Mouse (Mus musculus) MN1 (cell line): ENCODE measurements around the gene Samd4.

ENCODE experiments used
- DNase-seq: peaks from one replicate; pipeline ENCODE4 v3.0.0-alpha.2; 2016; ENCODE audit warnings: low spot score

Gene Samd4

GRCm38 (mm10) chr14:47074045-47074666 lies 191.5 kb downstream of the Samd4 start:
- no peak for DNase-seq

DNA sequence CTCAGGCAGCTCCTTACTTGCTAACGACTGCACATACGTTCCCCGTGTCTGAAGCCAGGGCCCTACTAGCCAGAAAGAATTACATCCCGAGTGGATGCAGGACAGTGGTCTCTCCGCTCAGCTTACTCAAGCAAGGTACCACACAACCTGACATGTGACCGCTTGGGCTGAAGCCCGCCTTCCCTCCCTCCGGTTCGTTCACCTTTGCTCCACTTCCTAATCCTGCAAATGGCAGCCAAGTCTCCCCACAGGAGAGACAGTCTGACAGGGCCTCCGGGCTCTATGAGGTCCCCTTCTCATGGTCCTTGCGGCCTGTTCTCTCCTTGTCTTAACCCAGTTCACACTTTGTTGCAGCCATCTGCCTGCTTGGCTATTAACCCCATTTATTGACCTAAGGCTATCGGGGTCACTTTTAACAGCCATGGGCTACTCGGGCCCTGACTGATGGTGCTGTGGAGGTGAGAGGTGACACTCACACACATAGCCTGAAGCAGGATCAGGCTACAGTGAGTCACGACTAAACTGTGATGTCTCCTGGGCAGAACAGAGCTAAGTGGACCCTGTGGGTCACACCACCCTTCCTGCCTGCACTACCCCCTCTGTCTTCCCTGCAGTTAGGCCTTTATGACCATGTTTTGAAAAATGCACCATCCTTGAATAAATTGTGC lies 192.5 kb downstream of the Samd4 start:
- no peak for DNase-seq

GRCm38 (mm10) chr14:47075856-47076255 lies 193.2 kb downstream of the Samd4 start:
- DNase-seq = no peak

- DNase-seq = no peak
Measured at GRCm38 (mm10) chr14:47076956-47077575, 194.4 kb downstream of the Samd4 start.

- no peak for DNase-seq
Measured at GRCm38 (mm10) chr14:47077576-47077970, 194.9 kb downstream of the Samd4 start.

- DNase-seq = no peak
Measured at GRCm38 (mm10) chr14:47079911-47080310, 197.3 kb downstream of the Samd4 start.

GRCm38 (mm10) chr14:47083311-47083710 lies 200.7 kb downstream of the Samd4 start:
- DNase-seq = peak; percentile 11

DNA sequence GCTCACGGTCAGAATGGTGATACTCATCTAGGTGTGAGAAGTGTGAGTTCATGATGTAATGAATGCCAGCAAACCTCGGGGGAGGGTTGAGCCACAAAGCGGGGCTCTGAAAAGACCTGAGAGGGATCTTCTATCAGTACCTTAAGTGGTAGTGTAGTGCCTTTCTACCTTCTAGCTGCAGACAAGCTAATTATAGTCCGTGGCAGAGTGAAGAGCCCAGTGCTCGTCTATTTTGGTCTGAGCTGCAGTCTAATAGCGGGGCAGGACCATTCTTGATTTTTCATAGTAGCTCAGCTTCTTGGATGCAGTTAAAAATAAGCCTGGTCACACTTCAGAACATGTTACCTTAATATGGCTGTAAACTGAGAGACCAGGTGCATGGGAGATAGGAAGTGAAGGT lies 201.2 kb downstream of the Samd4 start:
- DNase-seq = no peak

DNA sequence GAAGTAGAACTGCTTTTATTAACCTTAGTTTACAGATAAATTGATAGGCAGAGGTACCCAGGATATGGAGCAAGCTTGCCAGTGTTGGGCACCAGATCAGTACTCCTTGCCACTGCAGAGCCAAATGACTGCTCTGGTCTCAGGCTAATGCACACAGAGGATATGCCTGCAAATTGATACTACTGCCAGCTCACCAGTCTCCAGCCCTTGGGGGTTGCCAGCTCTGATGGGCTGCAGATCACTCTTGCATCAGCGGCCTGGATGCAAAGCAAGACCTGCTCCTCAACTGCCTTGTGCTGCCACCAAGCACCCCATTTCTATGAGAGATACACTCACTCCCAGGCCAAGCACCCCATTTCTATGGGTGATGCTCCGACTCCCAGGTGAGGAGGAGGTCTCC lies 202.0 kb downstream of the Samd4 start:
- peak; percentile 62 for DNase-seq

DNA sequence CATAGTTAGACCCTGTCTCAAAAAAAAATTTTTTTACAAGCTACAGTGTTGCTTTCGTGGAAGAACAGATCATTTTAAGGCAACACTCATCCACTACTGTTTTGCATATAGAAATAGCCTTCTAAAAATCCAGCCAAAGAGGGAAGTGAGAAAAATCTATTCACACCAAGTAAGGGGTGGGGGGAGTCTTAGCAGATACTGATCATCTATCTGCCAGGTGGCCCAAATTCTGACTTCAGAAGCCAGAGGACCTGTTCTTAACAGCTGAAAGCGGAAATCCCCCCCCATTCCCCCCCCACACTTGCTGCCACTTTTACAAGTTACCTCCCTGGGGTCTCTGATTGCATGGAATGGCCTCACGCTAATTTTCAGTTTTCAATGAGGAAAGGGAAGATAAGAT lies 203.5 kb downstream of the Samd4 start:
- DNase-seq = no peak

DNA sequence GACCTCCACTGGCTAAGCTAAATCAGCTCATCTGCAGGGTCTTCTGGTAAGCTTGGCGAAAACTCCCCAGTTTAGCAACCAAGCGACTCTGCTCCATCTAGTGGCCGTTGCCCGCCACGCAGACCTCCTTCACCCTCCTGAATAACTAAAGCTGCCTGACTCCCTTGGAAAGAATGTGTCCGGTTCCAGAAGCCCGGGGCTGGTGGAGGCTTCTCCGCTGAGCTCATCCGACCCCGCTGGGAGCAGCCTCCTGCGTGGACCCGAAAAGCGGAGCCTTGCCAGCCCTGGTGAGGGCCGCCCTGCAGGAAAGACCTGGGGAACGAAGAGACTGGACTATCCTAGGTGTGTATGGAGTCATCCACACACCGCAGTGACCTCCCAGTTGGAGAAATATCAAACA lies 204.1 kb downstream of the Samd4 start:
- DNase-seq = peak; percentile 86

DNA sequence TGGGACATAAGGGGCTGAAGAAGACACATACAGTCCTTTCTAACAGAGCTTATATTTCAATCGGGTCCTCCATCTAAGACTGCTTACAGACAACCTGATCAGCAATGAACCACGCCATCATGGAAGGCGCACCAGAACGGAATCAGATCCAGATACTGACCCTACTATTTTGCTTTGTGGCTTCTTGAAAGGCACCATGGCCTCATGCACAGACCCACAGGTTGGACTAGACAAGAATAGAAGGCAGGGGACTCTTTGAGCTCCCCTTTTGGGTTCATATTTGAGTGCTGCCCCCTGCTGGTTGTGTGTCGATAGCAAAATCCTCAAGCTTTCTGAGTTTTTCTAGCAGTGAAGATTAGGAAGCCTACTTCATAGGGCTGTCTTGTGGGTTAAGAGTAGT lies 204.5 kb downstream of the Samd4 start:
- DNase-seq = peak; percentile 77

GRCm38 (mm10) chr14:47087669-47088250 lies 205.1 kb downstream of the Samd4 start:
- no peak for DNase-seq

DNA sequence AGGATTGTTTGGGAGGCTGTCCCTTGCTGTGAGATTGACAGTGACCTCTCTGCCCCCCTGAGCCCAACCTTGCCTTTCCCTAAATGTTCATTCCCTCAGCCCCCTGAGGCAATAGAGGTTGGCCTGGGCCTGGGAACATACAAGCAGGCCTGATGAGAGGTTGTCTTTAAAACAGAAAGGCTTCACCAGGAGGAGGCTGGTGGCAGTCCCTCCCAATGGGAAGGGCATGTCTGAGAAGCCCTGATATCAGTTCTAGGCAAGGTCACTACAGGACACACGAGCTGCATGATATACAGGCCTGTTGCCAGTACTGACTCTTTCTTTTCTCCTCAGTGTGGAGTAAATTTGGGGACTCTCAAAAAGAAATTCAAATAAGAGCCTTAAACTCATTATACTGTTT lies 205.7 kb downstream of the Samd4 start:
- DNase-seq = no peak

- no peak for DNase-seq
Measured at GRCm38 (mm10) chr14:47089153-47089552, 206.5 kb downstream of the Samd4 start.

DNA sequence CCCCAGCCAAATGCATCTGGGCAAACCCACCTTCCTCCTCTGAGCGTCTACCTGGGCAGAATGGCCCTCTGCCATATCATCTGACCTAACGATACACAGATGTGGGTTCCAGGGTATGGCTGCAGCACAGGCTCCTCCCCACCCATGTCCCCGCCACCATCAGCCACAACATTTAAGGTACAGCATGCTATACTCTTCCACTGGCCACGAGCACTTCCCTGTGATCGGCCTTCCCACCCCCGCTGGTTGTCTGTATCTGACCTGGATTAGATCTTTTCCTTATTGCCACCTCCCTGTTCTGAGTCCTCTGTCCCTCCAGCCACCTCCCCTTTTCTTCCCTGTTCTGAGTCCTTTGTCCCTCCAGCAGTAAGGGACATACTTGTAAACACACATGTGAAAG lies 209.3 kb downstream of the Samd4 start:
- no peak for DNase-seq

DNA sequence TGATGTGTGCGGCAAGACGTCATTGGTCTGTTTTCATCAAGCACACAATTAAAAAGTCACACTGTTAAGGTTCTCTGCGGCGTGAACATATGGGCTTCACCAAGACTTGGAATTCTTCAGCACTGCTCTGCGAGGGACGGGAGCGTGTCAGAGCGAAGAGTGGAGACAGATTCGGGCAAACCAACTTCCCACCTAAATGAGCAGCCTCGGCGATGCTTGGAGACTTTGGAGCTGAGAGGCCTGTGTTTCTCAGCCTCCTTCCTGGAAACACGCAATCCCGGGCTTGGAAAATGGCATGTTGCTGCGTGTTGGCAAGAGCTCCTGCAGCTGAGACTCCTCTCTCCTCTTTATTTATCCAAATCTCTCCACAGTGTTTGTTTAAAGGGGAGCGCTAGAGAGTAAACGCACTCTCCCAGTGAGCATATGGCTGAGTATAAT lies 210.7 kb downstream of the Samd4 start:
- DNase-seq = no peak

DNA sequence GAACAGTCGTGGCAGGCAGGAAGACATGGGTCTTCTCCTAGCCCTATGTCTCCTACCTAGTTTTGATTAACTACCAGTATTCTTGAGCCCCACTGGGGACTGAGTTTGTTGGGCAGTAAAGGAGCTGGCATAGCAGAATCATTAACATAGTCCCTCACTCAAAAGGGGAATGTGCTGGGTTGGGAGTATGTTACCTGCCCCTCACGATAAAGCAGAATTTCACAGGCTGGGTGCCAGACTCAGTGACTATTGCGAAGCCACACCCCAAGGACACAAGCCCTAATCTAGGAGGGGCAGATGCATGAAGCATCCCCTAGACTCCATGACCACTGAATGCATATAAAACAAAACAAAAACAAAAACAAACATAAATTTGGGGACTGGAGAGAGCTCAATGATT lies 212.4 kb downstream of the Samd4 start:
- DNase-seq = no peak

- no peak for DNase-seq
Measured at GRCm38 (mm10) chr14:47096357-47096756, 213.7 kb downstream of the Samd4 start.

DNA sequence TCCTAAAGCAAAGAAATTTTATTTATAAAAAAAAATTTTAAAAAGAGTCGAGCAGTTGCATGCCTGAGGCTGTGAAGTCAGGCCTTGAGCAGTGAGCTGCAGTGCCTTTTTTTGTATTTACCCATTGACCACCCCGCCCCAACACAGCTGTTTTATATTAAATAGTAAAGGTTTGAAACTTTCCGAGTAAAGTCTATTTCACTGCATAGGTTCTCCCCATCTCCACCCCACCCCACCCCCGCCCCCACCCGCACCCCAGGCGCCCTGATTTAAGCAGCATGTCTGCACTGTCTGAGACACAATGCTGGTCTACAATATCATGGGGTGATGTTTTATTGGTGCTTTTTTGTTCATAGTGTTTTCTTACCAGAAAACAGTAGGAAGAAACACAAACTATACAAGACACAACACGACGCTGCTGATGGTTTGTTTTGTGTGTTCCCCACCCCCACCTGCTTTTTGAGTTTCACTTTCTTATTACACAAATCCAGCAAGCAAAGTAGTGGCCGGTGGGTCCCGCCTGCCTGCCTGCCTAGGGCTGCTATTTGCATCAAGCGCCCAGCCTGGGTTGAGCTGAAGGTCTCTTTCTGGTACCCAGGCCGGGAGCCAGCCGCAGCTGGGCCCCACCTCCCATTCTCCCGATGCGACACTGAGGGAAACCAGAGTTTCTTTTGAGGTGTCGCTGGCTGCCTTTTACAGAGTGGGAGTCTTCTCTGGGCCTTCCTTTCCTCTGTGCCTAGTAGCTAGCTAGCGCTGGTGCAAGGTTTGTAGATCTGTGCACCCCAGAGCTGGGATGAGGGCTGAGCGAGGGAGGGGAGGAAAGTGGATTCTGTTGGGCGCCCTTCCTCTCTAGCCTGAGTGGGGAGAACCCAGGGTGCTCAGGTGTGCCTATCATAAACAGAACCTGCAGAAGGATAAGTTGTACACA lies 221.9 kb downstream of the Samd4 start:
- DNase-seq = no peak

DNA sequence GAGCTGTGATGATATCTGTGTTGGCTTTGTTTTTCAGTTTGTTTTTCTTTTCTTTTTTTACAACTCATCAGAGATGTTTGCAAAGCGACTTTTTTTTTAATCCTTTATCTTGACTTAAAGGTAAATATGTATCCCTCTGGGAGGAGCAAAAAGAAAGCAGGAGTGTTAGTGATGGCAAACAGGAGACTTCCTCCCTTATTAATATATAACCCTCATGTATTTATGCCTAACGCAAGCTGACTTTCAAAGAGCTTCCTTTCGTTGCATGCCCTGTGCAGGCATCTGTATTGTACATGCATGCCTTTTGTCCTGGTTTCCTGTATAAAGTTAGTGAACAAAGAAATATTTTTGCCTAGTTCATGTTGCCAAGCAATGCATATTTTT lies 222.5 kb downstream of the Samd4 start:
- DNase-seq = no peak

- no peak for DNase-seq
Measured at GRCm38 (mm10) chr14:47105755-47106154, 223.1 kb downstream of the Samd4 start.
